Mouse (Mus musculus) bone marrow macrophage, adult 2 months (primary cell): Measurements from ENCODE around the gene Fbxo42.

Experiments used
- CTCF ChIP-seq: IDR thresholded peaks from 2 replicates; pipeline ENCODE4 v1.5.1; 2012; ENCODE audit warnings: low read depth, mild to moderate bottlenecking, low read length, moderate library complexity
- POLR2A ChIP-seq: IDR thresholded peaks from 2 replicates; pipeline ENCODE4 v1.6.1; 2012; ENCODE audit warnings: mild to moderate bottlenecking, low read depth, low read length, borderline replicate concordance

DNA sequence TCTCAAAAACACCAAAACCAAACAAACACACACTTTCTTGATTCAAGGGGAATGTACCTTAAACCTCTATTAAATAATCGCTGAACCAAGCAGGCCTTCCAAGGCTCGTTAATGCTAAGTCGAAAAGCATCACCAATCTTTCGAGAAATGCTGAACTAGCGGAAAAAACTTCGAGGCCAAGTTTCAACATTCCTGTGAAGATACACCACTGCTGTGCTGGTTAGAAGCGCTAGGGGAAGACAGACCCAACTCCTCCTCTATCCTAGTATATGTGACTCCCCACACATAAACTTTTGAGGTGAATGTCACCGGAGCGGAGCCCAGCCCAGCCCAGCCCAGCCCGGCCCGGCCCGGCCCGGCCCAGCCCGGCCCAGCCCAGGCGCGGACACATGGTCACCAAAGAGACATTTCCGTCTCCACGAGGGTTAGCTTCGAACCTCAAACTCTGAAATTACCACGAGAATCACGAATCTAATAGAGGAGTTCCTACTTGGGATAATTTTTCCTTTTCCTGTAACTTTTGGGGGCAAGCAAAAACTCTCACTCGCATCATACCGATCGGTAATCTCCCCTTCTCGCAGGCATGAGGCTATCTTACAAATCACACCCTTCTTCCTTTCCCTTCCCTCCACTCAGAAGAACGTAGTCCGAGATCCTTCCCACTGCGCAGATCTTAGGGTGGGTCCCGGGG is 9.1 kb upstream of the Fbxo42 start:
- TF ChIP-seq CTCF (no peak), POLR2A (no peak)
